Mouse (Mus musculus): Measurements from ENCODE around the gene AC134908.4.
"Not testable (repeated sequence)": the region's sequence is repeated elsewhere in the genome, so short reads cannot be mapped to it uniquely, and the experiment has no call there.

Gene AC134908.4

GRCm38 (mm10) chr17:25808028-25808427 is 12.6 kb upstream of the AC134908.4 start:
- no peak for DNase-seq (ENCODE audit: low spot score)

- DNase-seq (ENCODE audit: low spot score) = not testable (repeated sequence)
These were observed 12.0 kb upstream of the AC134908.4 start for GRCm38 (mm10) chr17:25807452-25807851.

GRCm38 (mm10) chr17:25806507-25806906 is 11.0 kb upstream of the AC134908.4 start:
- no peak for DNase-seq (ENCODE audit: low spot score)

- peak; percentile 89 for DNase-seq (ENCODE audit: low spot score)
These were observed 7.5 kb upstream of the AC134908.4 start for GRCm38 (mm10) chr17:25802825-25803517.

- DNase-seq (ENCODE audit: low spot score) = peak; percentile 83
These were observed 5.6 kb upstream of the AC134908.4 start for GRCm38 (mm10) chr17:25801029-25801428.

- peak; percentile 79 for DNase-seq (ENCODE audit: low spot score)
These were observed 1.5 kb upstream of the AC134908.4 start, which contains the start of gene Metrn for GRCm38 (mm10) chr17:25796951-25797369. Metrn (minus strand) TSS chr17:25797136.

GRCm38 (mm10) chr17:25796211-25796771 is 832 bp upstream of the AC134908.4 start:
- DNase-seq (ENCODE audit: low spot score) = no peak

GRCm38 (mm10) chr17:25794998-25795397 is 461 bp downstream of the AC134908.4 start:
- no peak for DNase-seq (ENCODE audit: low spot score)

GRCm38 (mm10) chr17:25794197-25794596 is 1.3 kb downstream of the AC134908.4 start:
- DNase-seq (ENCODE audit: low spot score) = no peak

GRCm38 (mm10) chr17:25792615-25793014 is 2.8 kb downstream of the AC134908.4 start, which contains the start of gene Fam173a:
Fam173a (minus strand) TSS chr17:25792901.
- peak; percentile 73 for DNase-seq (ENCODE audit: low spot score)

- peak; percentile 86 for DNase-seq (ENCODE audit: low spot score)
These were observed 3.5 kb downstream of the AC134908.4 start for GRCm38 (mm10) chr17:25791843-25792527.

- DNase-seq (ENCODE audit: low spot score) = no peak
These were observed 4.1 kb downstream of the AC134908.4 start for GRCm38 (mm10) chr17:25791320-25791842.

- DNase-seq (ENCODE audit: low spot score) = no peak
These were observed 8.5 kb downstream of the AC134908.4 start for GRCm38 (mm10) chr17:25786781-25787504.

GRCm38 (mm10) chr17:25786280-25786679 is 9.2 kb downstream of the AC134908.4 start, which contains the start of gene Ccdc78:
Ccdc78 (plus strand) TSS chr17:25786580.
- DNase-seq (ENCODE audit: low spot score) = no peak

GRCm38 (mm10) chr17:25785281-25785745 is 10.1 kb downstream of the AC134908.4 start, which contains the start of gene Haghl:
Haghl (minus strand) TSS chr17:25785673.
- peak; percentile 98 for DNase-seq (ENCODE audit: low spot score)

GRCm38 (mm10) chr17:25783861-25784574 is 11.4 kb downstream of the AC134908.4 start:
- DNase-seq (ENCODE audit: low spot score) = no peak

GRCm38 (mm10) chr17:25783086-25783485 is 12.4 kb downstream of the AC134908.4 start:
- DNase-seq (ENCODE audit: low spot score) = no peak

- DNase-seq (ENCODE audit: low spot score) = no peak
These were observed 14.1 kb downstream of the AC134908.4 start for GRCm38 (mm10) chr17:25781339-25781738.

GRCm38 (mm10) chr17:25777948-25778347 is 17.5 kb downstream of the AC134908.4 start:
- no peak for DNase-seq (ENCODE audit: low spot score)

- no peak for DNase-seq (ENCODE audit: low spot score)
These were observed 20.0 kb downstream of the AC134908.4 start for GRCm38 (mm10) chr17:25775318-25776062.

Data from layer of hippocampus, adult 11-12 months (tissue).